Mouse (Mus musculus): ENCODE measurements around the gene Hmgcs2. TPM values are rescaled to one million over a fixed set of nuclear protein-coding genes. Genes with fewer than 3 reads are reported as not detected.

The Hmgcs2 gene
- polyA plus RNA-seq, 1 experiment from 2014 or later, result 32.1 TPM

- Histone ChIP-seq H3K36me3 (ENCODE audit: control insufficient read depth, insufficient read depth, low read length) (no peaks in the 10 kb centered on the region), H3K27me3 (replicated peaks; ENCODE audit: control insufficient read depth, insufficient read depth, low read length) (no peaks in the 10 kb centered on the region), H3K4me2 (ENCODE audit: low read length) (no peak overlapping the region), H3K4me3 (ENCODE audit: low read depth, low read length) (no peak overlapping the region), H3K9me3 (ENCODE audit: control insufficient read depth, low read length) (peaks cover 5% of the 10 kb centered on the region; the same call in 1 of the 2 replicates), H3K27ac (ENCODE audit: low read depth) (no peak overlapping the region), H3K4me1 (replicated peaks; ENCODE audit: control insufficient read depth, insufficient read depth, low read length) (no peaks in the 10 kb centered on the region), H3K9ac (ENCODE audit: low read length) (no peak overlapping the region)
- ATAC-seq (replicated peaks; ENCODE audit: low FRiP score, low TSS enrichment, low read depth), result no peak
- no peak for DNase-seq (ENCODE audit: low spot score)
- WGBS, result 93% methylated on average over 9 of the region's 9 CpGs
Observed at GRCm38 (mm10) chr3:98291044-98291443, 10.8 kb downstream of the Hmgcs2 start.

DNA sequence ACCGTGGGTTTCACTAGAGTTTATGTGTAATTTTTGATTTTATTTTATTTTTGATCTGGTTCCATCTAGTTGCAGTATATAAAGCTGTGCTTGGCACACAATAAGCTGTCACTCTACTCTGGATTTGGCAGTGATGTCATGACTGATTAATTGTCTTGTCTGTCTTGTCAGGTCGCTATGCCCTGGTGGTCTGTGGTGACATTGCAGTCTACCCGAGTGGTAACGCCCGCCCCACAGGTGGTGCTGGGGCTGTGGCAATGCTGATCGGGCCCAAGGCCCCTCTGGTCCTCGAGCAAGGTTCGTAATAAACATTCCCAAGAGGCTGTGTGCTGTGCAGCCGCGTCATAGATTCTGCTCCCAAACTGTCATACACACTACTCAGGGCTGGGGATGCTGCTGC, 15.7 kb downstream of the Hmgcs2 start:
- no peak for ATAC-seq (replicated peaks; ENCODE audit: low FRiP score, low TSS enrichment, low read depth)
- Histone ChIP-seq H3K36me3 (ENCODE audit: control insufficient read depth, insufficient read depth, low read length) (no peaks in the 10 kb centered on the region), H3K4me3 (ENCODE audit: low read depth, low read length) (no peak overlapping the region), H3K9me3 (ENCODE audit: control insufficient read depth, low read length) (no peaks in the 10 kb centered on the region), H3K9ac (ENCODE audit: low read length) (no peak overlapping the region), H3K27me3 (replicated peaks; ENCODE audit: control insufficient read depth, insufficient read depth, low read length) (no peaks in the 10 kb centered on the region), H3K4me2 (ENCODE audit: low read length) (no peak overlapping the region), H3K4me1 (replicated peaks; ENCODE audit: control insufficient read depth, insufficient read depth, low read length) (no peaks in the 10 kb centered on the region), H3K27ac (ENCODE audit: low read depth) (no peak overlapping the region)
- no peak for DNase-seq (ENCODE audit: low spot score)
- 74% methylated on average over 10 of the region's 10 CpGs for WGBS

DNA sequence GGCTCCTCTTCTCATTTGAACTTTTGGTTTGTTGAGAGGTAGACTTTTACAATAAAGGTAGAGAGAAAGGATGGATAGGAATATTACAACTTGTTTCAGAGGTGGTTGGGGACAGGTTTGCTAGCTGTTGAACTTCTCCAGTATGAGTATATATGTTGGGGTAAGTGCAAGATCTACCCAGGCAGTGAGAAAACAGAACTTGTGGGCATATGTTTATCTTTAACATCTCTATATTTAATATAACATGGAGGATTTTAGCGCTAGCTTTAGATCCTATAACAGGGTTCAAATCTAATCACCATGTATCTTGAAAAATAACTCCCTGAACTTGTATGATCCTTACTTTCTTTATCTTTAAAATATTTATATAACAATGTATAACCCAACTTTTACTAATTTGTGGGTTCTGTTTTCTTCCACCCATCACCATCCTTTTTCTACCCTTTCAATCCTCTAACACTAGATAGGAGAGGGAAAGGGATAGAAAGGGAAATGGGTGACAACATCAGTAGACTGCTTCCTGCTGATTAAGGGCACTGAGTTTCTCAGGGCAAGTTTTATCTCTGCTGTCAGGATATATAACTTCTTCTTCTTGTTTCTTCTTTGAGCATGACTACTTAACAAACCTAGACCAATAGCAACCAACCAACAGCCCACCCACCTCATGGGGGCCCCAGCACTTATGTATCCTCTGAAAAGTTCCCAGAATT, 19.3 kb downstream of the Hmgcs2 start:
- no peaks in the 10 kb centered on the region for H3K9me3 ChIP-seq (ENCODE audit: control insufficient read depth, low read length)
- no peak for DNase-seq (ENCODE audit: low spot score)
- no peaks in the 10 kb centered on the region for H3K36me3 ChIP-seq (ENCODE audit: control insufficient read depth, insufficient read depth, low read length)
- H3K9ac ChIP-seq (ENCODE audit: low read length), result no peak overlapping the region
- no peak overlapping the region for H3K4me2 ChIP-seq (ENCODE audit: low read length)
- ATAC-seq (replicated peaks; ENCODE audit: low FRiP score, low TSS enrichment, low read depth), result no peak
- H3K27ac ChIP-seq (ENCODE audit: low read depth), result no peak overlapping the region
- no peak overlapping the region for H3K4me3 ChIP-seq (ENCODE audit: low read depth, low read length)
- 87% methylated on average over 1 of the region's 1 CpGs for WGBS
- no peaks in the 10 kb centered on the region for H3K27me3 ChIP-seq (replicated peaks; ENCODE audit: control insufficient read depth, insufficient read depth, low read length)
- no peaks in the 10 kb centered on the region for H3K4me1 ChIP-seq (replicated peaks; ENCODE audit: control insufficient read depth, insufficient read depth, low read length)

DNA sequence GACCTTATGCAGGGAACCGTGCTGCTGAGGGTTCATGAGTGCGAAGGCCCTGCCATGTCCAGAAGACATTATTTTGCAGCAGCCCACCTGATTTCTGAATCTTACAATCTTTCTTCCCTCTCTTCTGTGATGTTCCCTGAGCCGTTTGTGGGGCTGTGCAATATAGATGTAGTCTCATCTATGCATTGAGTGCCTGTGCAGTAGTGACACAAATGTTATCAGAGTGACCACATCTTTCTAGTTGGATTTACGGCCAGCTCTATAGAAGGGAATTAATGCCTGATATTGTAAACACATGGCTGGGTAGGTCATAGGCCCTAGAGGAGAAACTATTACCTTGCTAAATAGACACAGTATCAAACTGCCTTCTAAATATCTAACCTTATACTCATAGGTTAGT, 20.0 kb downstream of the Hmgcs2 start:
- no peak for ATAC-seq (replicated peaks; ENCODE audit: low FRiP score, low TSS enrichment, low read depth)
- no peaks in the 10 kb centered on the region for H3K27me3 ChIP-seq (replicated peaks; ENCODE audit: control insufficient read depth, insufficient read depth, low read length)
- no peaks in the 10 kb centered on the region for H3K36me3 ChIP-seq (ENCODE audit: control insufficient read depth, insufficient read depth, low read length)
- no peak overlapping the region for H3K9ac ChIP-seq (ENCODE audit: low read length)
- 90% methylated on average over 4 of the region's 4 CpGs for WGBS
- H3K4me1 ChIP-seq (replicated peaks; ENCODE audit: control insufficient read depth, insufficient read depth, low read length), result no peaks in the 10 kb centered on the region
- H3K4me2 ChIP-seq (ENCODE audit: low read length), result no peak overlapping the region
- no peaks in the 10 kb centered on the region for H3K9me3 ChIP-seq (ENCODE audit: control insufficient read depth, low read length)
- H3K4me3 ChIP-seq (ENCODE audit: low read depth, low read length), result no peak overlapping the region
- no peak overlapping the region for H3K27ac ChIP-seq (ENCODE audit: low read depth)
- DNase-seq (ENCODE audit: low spot score), result no peak

DNA sequence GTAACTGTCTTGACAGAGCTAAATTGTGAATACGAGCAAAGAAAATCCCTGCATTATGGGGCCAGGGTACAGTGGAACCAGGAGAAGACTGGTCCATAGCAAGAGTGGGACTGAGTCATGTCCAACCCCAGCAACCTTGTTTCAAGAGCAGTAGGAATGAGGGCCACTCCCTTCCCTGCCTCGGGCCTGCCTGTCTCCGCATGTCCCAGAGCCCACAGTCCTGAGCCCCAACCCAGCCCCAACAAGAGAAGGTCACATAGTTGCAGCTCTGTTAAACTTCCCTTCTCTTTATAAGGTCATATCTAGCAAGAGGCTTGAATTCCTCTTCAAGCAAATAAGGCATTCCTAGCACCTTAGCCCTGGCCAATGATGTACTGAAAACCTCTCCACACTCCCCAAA, 21.5 kb downstream of the Hmgcs2 start:
- no peak for DNase-seq (ENCODE audit: low spot score)
- Histone ChIP-seq H3K36me3 (ENCODE audit: control insufficient read depth, insufficient read depth, low read length) (no peaks in the 10 kb centered on the region), H3K27ac (ENCODE audit: low read depth) (no peak overlapping the region), H3K9me3 (ENCODE audit: control insufficient read depth, low read length) (no peaks in the 10 kb centered on the region), H3K27me3 (replicated peaks; ENCODE audit: control insufficient read depth, insufficient read depth, low read length) (no peaks in the 10 kb centered on the region), H3K4me3 (ENCODE audit: low read depth, low read length) (no peak overlapping the region), H3K9ac (ENCODE audit: low read length) (no peak overlapping the region), H3K4me1 (replicated peaks; ENCODE audit: control insufficient read depth, insufficient read depth, low read length) (no peaks in the 10 kb centered on the region), H3K4me2 (ENCODE audit: low read length) (no peak overlapping the region)
- 90% methylated on average over 3 of the region's 3 CpGs for WGBS
- ATAC-seq (replicated peaks; ENCODE audit: low FRiP score, low TSS enrichment, low read depth), result no peak

DNA sequence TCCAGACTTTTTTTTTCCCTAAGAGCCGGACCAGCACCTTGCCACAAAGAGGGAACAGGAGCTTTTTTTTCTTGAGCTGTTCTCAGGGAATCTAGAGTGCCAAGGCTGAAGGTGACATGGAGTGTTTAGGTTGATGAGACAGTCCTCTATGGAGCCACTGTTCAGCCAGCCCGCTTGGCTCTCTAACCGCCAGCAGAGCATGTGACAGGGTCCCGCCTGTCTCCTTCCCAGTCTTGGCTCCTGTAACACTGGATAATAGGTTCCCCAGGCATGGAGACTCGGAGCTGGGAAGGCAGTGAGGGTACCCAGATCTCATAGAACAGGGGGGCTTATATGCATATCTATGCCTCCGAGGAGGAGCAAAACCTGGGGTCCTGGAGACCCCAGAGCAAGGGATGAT, 28.4 kb downstream of the Hmgcs2 start:
- ATAC-seq (replicated peaks; ENCODE audit: low FRiP score, low TSS enrichment, low read depth) (no peak), DNase-seq (ENCODE audit: low spot score) (no peak)
- 86% methylated on average over 6 of the region's 6 CpGs for WGBS
- no peak overlapping the region for H3K4me3 ChIP-seq (ENCODE audit: low read depth, low read length)
- H3K9me3 ChIP-seq (ENCODE audit: control insufficient read depth, low read length), result no peaks in the 10 kb centered on the region
- no peak overlapping the region for H3K27ac ChIP-seq (ENCODE audit: low read depth)
- H3K9ac ChIP-seq (ENCODE audit: low read length), result no peak overlapping the region
- no peak overlapping the region for H3K4me2 ChIP-seq (ENCODE audit: low read length)
- H3K36me3 ChIP-seq (ENCODE audit: control insufficient read depth, insufficient read depth, low read length), result no peaks in the 10 kb centered on the region
- H3K4me1 ChIP-seq (replicated peaks; ENCODE audit: control insufficient read depth, insufficient read depth, low read length), result no peaks in the 10 kb centered on the region
- no peaks in the 10 kb centered on the region for H3K27me3 ChIP-seq (replicated peaks; ENCODE audit: control insufficient read depth, insufficient read depth, low read length)

- Histone ChIP-seq H3K27me3 (replicated peaks; ENCODE audit: control insufficient read depth, insufficient read depth, low read length) (no peaks in the 10 kb centered on the region), H3K4me3 (ENCODE audit: low read depth, low read length) (no peak overlapping the region), H3K27ac (ENCODE audit: low read depth) (no peak overlapping the region), H3K4me2 (ENCODE audit: low read length) (no peak overlapping the region), H3K36me3 (ENCODE audit: control insufficient read depth, insufficient read depth, low read length) (0 out of 2 replicates have a peak, but pooled peaks cover 7% of the 10 kb centered on the region), H3K9ac (ENCODE audit: low read length) (no peak overlapping the region), H3K9me3 (ENCODE audit: control insufficient read depth, low read length) (no peaks in the 10 kb centered on the region), H3K4me1 (replicated peaks; ENCODE audit: control insufficient read depth, insufficient read depth, low read length) (no peaks in the 10 kb centered on the region)
- 75% methylated on average over 1 of the region's 1 CpGs for WGBS
- ATAC-seq (replicated peaks; ENCODE audit: low FRiP score, low TSS enrichment, low read depth) (no peak), DNase-seq (ENCODE audit: low spot score) (no peak)
Observed at GRCm38 (mm10) chr3:98310456-98310855, 30.2 kb downstream of the Hmgcs2 start.

DNA sequence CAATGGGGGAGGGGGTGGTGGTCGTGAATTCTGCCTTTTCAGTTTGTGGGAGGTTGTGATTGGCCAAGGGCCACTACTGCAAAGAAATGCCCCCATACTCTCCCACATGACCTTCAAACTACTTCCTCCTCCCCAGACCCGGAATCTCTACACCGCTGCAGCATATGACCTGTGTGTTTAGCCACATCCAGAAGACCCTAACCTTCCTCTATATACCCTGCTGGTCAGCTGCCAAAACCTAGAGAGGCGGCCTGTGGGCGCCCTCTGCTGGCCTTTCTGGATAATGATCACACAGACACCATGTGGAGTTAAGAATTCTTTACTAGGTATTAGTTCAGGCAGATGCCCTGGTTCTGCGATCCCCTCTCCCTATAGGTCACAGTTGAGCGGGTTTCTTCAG, 32.6 kb downstream of the Hmgcs2 start:
- Histone ChIP-seq H3K36me3 (ENCODE audit: control insufficient read depth, insufficient read depth, low read length) (peaks cover 27% of the 10 kb centered on the region), H3K9ac (ENCODE audit: low read length) (no peak overlapping the region), H3K27me3 (replicated peaks; ENCODE audit: control insufficient read depth, insufficient read depth, low read length) (no peaks in the 10 kb centered on the region), H3K27ac (ENCODE audit: low read depth) (no peak overlapping the region), H3K4me2 (ENCODE audit: low read length) (no peak overlapping the region), H3K4me3 (ENCODE audit: low read depth, low read length) (no peak overlapping the region), H3K9me3 (ENCODE audit: control insufficient read depth, low read length) (no peaks in the 10 kb centered on the region), H3K4me1 (replicated peaks; ENCODE audit: control insufficient read depth, insufficient read depth, low read length) (no peaks in the 10 kb centered on the region)
- DNase-seq (ENCODE audit: low spot score), result peak; percentile 71
- ATAC-seq (replicated peaks; ENCODE audit: low FRiP score, low TSS enrichment, low read depth), result peak; percentile 73
- WGBS, result 30% methylated on average over 6 of the region's 7 CpGs
